Mouse (Mus musculus): ENCODE results near the gene Osbpl6. TPM values are rescaled to one million over a fixed set of nuclear protein-coding genes. Genes with fewer than 3 reads are reported as not detected.

The Osbpl6 gene
- total RNA-seq, 2 experiments from 2014 or later = not detected

DNA sequence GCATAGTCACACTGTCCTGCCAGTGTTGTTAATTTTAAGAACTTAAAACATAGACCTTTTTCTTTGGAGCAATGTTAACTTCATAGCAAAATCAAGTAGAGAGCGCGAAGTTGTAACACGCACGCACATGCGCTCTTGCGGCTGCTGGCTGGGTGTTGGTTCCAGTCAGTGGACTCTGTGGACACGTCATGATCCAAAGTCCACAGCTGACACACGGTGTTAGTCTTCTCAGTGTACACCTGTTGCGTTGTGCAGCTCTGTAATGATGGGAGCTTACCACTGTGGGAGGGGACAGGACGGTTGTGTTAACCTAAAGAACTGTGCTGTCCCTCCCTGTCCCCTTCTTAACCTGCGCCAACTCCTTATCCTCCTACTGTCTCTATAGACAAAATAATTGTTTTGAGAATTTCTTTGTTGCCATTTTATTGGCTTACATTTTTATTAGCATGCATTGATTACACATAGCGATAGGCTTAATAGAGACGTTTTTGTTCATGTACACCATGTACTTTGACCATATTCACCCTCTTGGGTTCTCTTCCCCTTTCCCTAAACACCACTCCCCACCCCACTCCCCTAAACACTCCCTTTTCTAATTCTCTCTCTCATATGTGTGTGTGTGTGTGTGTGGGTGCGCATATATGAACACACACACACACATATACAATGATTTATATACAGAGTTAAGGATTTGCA lies 11.3 kb downstream of the Osbpl6 start:
- ATAC-seq (replicated peaks; ENCODE audit: poor library complexity, severe bottlenecking) = no peak

DNA sequence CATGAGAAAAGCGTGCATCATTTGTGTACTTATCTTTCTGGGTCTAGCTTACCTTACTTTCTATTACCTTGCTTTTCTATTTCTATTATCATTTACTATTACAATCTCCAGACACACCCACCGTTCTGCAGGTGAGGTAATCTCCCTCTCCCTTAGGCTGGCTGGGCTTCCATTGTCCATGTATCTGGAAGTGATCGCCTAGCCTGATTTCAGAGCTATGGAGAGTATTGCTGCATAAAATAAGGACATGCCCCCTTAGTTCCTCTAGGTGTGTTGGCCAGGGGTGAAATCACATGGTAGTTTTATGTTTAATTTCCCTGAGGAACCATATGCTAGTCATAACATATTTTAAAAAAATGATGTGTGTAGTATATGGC lies 11.8 kb downstream of the Osbpl6 start:
- no peak for ATAC-seq (replicated peaks; ENCODE audit: poor library complexity, severe bottlenecking)

DNA sequence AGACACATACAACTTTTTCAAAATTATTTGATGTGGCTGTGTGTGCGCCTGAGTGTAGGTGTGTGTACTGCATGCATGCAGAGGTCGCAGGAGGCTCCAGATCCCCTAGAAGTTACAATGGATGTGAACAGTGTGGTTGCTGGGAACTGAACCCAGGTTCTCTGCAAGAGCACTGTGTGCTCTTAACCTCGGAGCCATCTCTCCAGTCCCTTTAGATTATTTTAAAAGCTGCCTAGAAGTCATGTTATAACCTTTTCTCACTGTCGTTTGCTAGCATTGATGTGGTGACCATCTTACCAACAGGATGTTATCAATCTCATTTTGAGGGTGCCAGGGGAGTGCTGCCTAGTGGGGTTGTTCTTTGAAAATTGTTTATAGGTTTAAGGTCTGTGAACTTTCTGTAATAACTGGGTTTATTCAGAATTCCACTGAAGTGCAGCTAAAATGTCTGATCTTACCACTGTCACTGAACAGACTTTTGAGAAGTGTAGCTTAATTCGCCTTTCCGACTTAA lies 15.2 kb downstream of the Osbpl6 start:
- ATAC-seq (replicated peaks; ENCODE audit: poor library complexity, severe bottlenecking) = no peak

- ATAC-seq (replicated peaks; ENCODE audit: poor library complexity, severe bottlenecking) = no peak
Measured at GRCm38 (mm10) chr2:76426816-76427215, 20.5 kb downstream of the Osbpl6 start.

- no peak for ATAC-seq (replicated peaks; ENCODE audit: poor library complexity, severe bottlenecking)
Measured at GRCm38 (mm10) chr2:76429318-76429717, 23.0 kb downstream of the Osbpl6 start.

- ATAC-seq (replicated peaks; ENCODE audit: poor library complexity, severe bottlenecking) = no peak
Measured at GRCm38 (mm10) chr2:76429855-76430254, 23.5 kb downstream of the Osbpl6 start.

DNA sequence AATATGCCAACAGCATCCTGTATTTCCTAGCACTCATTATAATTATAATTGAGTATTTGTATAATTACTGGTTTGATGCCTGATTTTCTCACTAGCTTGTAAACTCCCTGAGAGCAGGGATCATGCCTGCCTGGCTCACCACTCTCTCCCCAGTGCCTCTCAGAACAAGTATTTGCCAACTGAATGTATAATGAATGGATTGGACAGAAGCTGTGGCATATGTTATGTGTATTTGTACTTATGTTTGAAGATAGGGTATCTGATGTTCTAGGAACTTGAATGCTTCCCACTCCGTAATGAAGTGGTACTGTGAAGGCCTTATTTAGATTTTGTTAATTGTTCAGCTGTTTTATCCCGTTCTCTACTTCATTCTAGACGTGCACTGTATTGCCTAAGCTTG lies 24.2 kb downstream of the Osbpl6 start:
- no peak for ATAC-seq (replicated peaks; ENCODE audit: poor library complexity, severe bottlenecking)

DNA sequence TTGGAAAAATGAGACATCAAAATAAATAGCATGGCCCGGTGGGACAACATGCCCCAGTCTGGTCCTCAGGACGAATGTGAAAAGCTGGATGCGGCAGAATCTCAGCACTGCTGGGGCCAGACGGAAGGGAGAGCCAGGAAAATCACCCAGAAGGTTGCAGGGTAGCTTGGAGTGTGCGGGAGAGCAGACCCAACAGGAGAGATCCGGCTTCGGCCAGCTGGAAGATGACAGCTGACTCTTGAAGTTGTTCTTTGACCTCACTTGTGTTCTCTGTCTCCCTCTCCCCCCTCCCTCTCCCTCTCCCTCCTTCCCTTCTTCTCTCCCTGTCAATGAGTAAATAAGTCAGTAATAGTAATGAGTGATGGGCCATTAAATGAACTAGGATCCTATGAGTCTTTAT lies 27.9 kb downstream of the Osbpl6 start:
- ATAC-seq (replicated peaks; ENCODE audit: poor library complexity, severe bottlenecking) = no peak

- ATAC-seq (replicated peaks; ENCODE audit: poor library complexity, severe bottlenecking) = no peak
Measured at GRCm38 (mm10) chr2:76435667-76436239, 29.4 kb downstream of the Osbpl6 start.

DNA sequence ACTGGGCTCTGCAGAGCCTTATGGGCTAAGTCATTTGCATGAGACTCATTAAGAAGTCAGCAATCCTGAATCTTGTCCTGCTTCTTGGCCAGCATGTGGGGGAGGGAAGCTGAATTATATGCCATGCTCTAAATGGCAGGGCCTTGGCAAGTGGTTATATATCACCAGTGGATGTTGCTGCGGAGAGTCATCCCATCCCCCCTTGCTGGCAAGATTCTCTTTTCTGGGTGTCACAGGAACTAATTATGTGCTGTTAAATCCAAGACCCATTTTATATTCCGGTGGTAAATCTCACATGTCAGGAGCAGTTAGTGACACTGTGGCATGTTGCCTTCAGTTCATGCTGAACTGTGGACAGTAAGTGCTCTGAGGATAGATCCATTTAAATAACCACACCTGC lies 31.1 kb downstream of the Osbpl6 start:
- ATAC-seq (replicated peaks; ENCODE audit: poor library complexity, severe bottlenecking) = no peak

GRCm38 (mm10) chr2:76439540-76439939 lies 33.2 kb downstream of the Osbpl6 start:
- ATAC-seq (replicated peaks; ENCODE audit: poor library complexity, severe bottlenecking) = no peak

- ATAC-seq (replicated peaks; ENCODE audit: poor library complexity, severe bottlenecking) = no peak
Measured at GRCm38 (mm10) chr2:76442086-76442485, 35.8 kb downstream of the Osbpl6 start.

- ATAC-seq (replicated peaks; ENCODE audit: poor library complexity, severe bottlenecking) = no peak
Measured at GRCm38 (mm10) chr2:76449836-76450355, 43.6 kb downstream of the Osbpl6 start.

DNA sequence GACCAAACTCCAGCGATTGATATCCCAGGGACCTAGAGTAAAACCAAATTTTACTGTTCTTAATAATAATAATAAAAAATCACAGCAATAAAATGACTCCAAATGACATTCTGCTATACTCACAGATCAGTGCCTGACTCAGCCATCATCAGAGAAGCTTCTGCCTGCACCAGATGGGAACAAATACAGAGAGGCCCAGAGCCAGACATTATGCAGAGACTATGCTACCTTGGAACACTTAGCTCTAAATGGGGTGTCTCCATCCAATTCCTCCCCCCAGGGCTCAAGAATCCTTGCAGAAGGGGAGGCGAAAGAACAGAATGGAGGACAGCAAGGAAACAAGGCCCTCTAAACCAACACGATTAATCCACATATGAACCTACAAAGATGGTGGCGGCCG lies 60.4 kb downstream of the Osbpl6 start:
- no peak for ATAC-seq (replicated peaks; ENCODE audit: poor library complexity, severe bottlenecking)

- no peak for ATAC-seq (replicated peaks; ENCODE audit: poor library complexity, severe bottlenecking)
Measured at GRCm38 (mm10) chr2:76468204-76468603, 61.9 kb downstream of the Osbpl6 start.

- ATAC-seq (replicated peaks; ENCODE audit: poor library complexity, severe bottlenecking) = no peak
Measured at GRCm38 (mm10) chr2:76469091-76469750, 62.9 kb downstream of the Osbpl6 start.

DNA sequence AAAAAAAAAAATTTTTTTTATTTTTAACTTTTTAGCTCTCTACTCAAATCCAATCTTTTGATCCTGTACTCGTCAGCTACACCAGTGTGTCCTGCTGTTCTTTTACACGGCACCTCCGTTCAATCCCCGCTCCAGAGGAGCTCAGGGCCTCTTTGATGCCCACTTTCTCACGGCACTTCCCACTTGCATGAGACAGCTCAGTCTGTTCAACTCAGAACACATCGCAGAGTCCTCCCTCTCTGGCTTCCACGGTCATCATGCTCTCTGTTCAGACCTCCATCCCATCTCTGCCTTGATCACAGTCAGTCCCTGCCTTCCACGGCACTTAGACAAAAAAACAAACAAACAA lies 63.4 kb downstream of the Osbpl6 start:
- no peak for ATAC-seq (replicated peaks; ENCODE audit: poor library complexity, severe bottlenecking)

GRCm38 (mm10) chr2:76470391-76470790 lies 64.1 kb downstream of the Osbpl6 start:
- ATAC-seq (replicated peaks; ENCODE audit: poor library complexity, severe bottlenecking) = no peak

DNA sequence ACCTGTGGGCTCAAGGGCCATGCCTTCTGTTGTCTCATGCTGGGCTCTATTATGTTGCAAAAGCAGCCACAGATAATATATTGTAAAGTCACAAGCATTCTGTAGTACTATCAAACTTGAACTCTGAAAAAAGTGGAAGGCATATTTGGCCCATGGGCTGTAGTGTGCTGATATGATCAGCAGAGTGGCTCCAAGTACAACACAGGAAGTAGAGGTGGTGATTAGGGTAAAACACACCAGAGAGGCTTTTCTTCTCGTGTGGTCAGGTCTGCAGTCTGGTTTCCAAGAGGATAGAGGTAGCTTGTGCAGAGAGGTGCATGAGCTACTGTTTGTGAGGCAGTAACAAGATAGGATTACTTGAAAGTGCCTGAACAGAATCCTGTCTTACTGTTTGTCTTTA lies 69.5 kb downstream of the Osbpl6 start:
- ATAC-seq (replicated peaks; ENCODE audit: poor library complexity, severe bottlenecking) = no peak

GRCm38 (mm10) chr2:76488764-76489163 lies 82.5 kb downstream of the Osbpl6 start:
- ATAC-seq (replicated peaks; ENCODE audit: poor library complexity, severe bottlenecking) = peak; percentile 86

GRCm38 (mm10) chr2:76490198-76490597 lies 83.9 kb downstream of the Osbpl6 start:
- no peak for ATAC-seq (replicated peaks; ENCODE audit: poor library complexity, severe bottlenecking)

All from granulocyte monocyte progenitor cell, adult 5-6 weeks (primary cell).